Mouse (Mus musculus) olfactory bulb, adult 2 months (tissue): Measurements from ENCODE around the gene Lamb2. TPM values are rescaled to one million over a fixed set of nuclear protein-coding genes. Genes with fewer than 3 reads are reported as not detected.

Experiments
- H3K27ac ChIP-seq: fragments of 200-500 bp; 2 replicates; pipeline ENCODE4 v1.5.1; 2012; ENCODE audit warnings: low read depth, low read length; ENCODE audit not compliant: insufficient read depth
- H3K4me1 ChIP-seq: fragments of 200-500 bp; 2 replicates; pipeline ENCODE4 v1.6.1; 2012; ENCODE audit warnings: low read length; ENCODE audit not compliant: control insufficient read depth, insufficient read depth
- H3K4me3 ChIP-seq: fragments of 200-500 bp; 2 replicates; pipeline ENCODE4 v1.5.1; 2012; ENCODE audit warnings: mild to moderate bottlenecking, low read depth, low read length, moderate library complexity; ENCODE audit not compliant: insufficient read depth
- CTCF ChIP-seq: fragments of 200-500 bp; IDR thresholded peaks from 2 replicates; pipeline ENCODE4 v1.5.1; 2012; ENCODE audit warnings: low read depth, mild to moderate bottlenecking, low read length, moderate library complexity; ENCODE audit not compliant: insufficient read depth
- POLR2A ChIP-seq: fragments of 200-500 bp; IDR thresholded peaks from 2 replicates; pipeline ENCODE4 v1.6.1; 2012; ENCODE audit warnings: mild to moderate bottlenecking, low read depth, low read length, moderate library complexity; ENCODE audit not compliant: insufficient read depth
- WGBS: fragments of 180-500 bp; shearing (Covaris S2); methylation state at CpG from one replicate; pipeline ENCODE4 v1.1.7; 2018; 5-methylcytosine and 5-hydroxymethylcytosine counted together
- polyA plus RNA-seq: library from polyadenylated mRNA; stranded (reverse); fragments of >200 nt; gene quantifications from 2 replicates; pipeline ENCODE4 v1.2.4, GENCODE M21; 2012; ENCODE audit warnings: low replicate concordance; ENCODE audit not compliant: missing spikeins, insufficient read depth, insufficient read length

Lamb2 gene
- polyA plus RNA-seq, 1 experiment: not detected

DNA sequence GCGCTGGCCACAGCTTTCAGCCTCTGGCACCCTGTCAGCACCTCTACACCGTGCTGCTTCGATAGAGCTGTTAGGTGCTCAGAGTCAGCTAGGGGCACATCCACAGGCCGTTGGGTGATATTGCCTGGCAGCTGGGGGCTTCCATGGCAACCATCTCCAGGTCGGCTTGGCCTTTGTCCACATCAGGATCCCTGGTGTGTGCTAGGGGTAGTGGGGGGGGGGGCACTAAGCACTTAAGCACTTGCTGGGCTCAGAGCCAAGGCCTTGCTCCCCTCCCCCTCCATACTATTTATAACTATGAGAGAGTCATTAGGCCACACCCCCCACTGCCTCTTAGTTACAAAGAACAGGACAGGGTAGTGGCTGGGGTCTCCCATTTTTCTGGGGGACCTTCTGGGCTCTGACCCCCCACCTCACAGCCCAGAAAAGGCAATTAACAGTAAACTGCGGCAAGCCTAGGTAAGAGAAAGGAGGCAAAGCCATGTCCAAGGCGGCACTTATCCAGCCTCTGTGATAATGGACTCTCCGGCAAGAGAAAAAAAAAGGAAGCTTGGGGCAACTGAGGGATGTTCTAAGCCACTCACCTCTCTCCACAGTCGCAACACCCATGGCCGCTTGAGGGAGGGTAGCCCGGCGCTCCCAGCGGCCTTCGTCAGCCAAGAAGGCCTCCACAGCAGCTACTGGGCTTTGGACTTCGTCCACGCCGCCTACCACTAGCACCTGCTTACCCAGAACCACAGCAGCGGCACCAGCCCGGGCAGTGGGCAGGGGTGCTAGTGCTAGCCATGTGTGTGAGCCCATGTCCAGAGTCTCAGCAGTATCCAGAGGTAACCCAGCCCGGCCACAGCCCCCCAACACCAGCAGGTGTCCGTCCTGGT lies 29.0 kb upstream of the Lamb2 start:
- peaks cover 38% of the 10 kb centered on the region for H3K4me1 ChIP-seq
- TF ChIP-seq POLR2A (no peak), CTCF (no peak)
- peak overlapping the region; percentile 38 for H3K4me3 ChIP-seq
- 29% methylated on average over 21 of the region's 21 CpGs for WGBS
- H3K27ac ChIP-seq: peak overlapping the region; percentile 97

DNA sequence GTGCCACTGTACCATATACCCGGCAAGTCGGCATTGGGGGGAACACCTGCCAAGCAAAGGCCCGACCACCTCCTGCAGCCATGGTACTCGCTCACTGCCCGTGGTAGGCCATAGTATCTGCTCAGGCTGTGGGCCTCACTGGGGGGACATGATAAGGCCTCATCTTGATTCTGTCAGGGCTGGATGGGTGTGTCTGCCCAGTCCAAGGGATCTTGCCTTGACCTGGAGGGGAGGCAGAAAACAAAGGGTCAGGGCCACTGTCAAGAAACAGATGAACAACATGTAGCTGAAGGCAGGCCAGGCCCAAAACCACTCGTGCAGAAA lies 28.4 kb upstream of the Lamb2 start:
- Histone ChIP-seq H3K4me1 (peaks cover 38% of the 10 kb centered on the region), H3K4me3 (peak overlapping the region; percentile 38), H3K27ac (peak overlapping the region; percentile 97)
- 64% methylated on average over 6 of the region's 6 CpGs for WGBS
- TF ChIP-seq POLR2A (no peak), CTCF (no peak)

DNA sequence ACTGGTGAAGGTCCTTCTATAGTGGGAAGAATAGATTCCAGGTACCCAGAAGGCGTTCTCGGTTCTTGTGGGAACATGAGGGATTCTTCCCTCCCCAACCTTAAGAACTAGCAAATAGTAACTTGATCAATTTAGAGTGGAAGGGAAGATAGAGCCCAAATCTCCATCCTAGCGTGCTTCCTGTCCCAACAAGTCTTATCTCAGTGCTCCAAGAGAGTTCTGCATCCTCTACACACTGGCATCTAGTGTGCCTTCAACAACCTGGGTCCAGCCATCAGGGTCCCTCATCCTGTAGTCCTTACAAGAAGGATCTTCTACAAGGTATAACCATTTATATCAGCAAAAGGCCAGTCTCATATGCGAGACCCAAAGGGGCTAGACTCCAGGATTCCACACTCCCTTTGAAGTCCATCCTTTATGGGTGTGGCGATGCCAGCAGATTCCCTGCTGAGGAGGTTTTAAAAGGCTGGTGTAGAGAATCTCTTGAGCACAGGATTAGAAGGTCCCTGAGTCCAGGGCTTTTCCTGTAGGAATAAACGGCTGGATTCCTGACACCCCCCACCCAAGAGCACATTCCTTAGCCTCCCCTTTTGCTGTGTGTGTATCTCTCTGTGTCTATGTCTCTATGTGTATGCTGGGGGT lies 27.9 kb upstream of the Lamb2 start:
- 35% methylated on average over 6 of the region's 6 CpGs for WGBS
- no peak for TF ChIP-seq POLR2A
- TF ChIP-seq CTCF: no peak
- Histone ChIP-seq H3K4me1 (peaks cover 38% of the 10 kb centered on the region), H3K4me3 (peak overlapping the region; percentile 70), H3K27ac (peak overlapping the region; percentile 93)

DNA sequence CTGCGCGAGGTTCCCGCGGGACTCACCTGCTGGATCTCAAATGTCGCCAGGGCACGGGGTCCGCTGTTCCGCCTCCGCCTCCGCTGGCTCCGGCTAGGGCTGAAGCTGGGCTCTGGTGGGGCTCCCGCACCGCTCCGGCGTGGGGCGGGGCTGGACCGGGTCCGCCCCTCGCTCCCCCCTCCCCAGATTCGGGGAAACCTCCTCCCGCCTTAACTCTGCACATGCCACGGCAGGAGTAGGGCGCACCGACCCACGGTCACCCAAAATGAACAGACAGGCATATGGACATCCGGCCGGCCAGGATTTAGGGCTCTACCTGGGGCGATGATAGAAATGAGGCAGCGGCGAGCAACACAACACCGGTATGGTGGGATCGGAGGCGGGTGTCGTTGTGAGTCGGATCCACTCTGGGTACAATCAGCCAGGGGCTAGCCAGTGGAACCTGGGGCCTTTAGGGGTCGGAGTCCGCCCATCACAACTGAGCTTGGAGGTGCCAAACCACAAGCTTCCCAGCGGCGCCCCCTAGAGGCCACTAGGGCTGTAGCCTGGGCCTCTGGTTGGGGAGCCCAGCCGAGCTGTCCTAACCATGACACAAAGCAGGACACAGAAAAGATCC lies 27.1 kb upstream of the Lamb2 start:
- Histone ChIP-seq H3K27ac (peak overlapping the region; percentile 93), H3K4me3 (peak overlapping the region; percentile 70), H3K4me1 (peaks cover 38% of the 10 kb centered on the region)
- WGBS: under 1% methylated on average over 40 of the region's 40 CpGs
- no peak for TF ChIP-seq POLR2A
- peak; percentile 91 for TF ChIP-seq CTCF

DNA sequence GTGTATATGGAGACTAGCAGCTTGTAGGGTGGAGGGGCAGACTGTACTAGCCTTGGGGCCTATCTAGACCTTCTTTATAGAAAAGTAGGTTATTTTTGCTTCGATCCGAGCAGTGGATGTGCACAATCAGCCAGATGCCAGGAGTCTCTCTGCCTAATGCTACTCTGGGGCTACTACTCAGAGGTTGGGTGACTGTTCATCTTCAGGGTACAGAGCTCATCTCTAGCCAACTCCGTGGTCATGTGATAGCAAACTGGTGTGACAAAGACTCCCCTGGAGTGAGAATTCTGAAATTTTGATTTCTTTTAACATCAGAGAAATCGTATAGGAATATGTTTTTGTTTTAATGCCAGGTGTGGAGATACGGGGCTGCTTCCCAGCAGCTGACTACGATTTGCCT lies 26.6 kb upstream of the Lamb2 start:
- Histone ChIP-seq H3K27ac (peak overlapping the region; percentile 93), H3K4me3 (peak overlapping the region; percentile 70), H3K4me1 (peaks cover 38% of the 10 kb centered on the region)
- TF ChIP-seq POLR2A (no peak), CTCF (no peak; the same call in 1 of the 2 replicates)
- 15% methylated on average over 6 of the region's 6 CpGs for WGBS

DNA sequence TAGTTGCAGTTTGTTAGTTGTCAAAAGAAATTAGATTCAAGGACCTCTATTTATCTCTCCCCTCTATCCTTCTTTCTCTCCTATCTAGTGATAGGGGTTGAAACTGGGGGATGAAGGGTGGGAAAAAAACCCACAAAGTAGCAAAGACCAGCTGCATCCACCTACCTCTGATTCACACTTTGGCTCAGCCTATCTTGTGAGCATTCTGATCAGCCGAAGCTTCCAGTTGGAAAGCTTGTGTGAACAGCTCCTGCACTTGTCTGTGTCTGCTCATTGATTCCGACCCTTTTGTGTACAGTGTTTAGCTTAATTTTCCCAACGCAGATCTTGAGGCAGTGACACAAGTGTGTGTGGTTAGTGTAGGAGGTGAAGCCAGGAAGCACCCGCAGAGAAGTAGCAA lies 26.1 kb upstream of the Lamb2 start:
- Histone ChIP-seq H3K27ac (peak overlapping the region; percentile 93), H3K4me1 (peaks cover 34% of the 10 kb centered on the region), H3K4me3 (no peak overlapping the region)
- 15% methylated on average over 4 of the region's 4 CpGs for WGBS
- TF ChIP-seq CTCF (no peak), POLR2A (no peak)

DNA sequence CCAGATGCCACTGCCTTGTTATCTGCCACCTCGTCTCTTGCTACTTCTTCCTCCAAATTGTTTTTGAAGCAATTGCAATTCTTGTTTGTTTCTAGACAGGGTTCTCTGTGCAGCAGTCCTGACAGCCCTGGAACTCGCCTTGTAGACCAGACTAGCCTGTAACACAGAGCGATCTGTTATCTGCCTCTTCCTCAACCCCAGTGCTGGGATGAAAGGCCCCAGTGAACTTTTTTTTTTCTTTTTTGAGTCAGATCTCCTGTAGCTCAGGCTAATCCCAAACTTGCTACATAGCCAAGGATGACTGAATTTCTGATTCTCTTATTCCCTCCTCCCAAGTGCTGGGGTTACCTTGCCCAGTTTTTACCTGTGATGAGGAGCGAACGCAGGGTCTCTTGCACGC lies 25.1 kb upstream of the Lamb2 start:
- no peak for TF ChIP-seq POLR2A
- TF ChIP-seq CTCF: no peak
- H3K27ac ChIP-seq: 0 out of 2 replicates have a peak overlapping the region, but pooled peaks have one; percentile 93

DNA sequence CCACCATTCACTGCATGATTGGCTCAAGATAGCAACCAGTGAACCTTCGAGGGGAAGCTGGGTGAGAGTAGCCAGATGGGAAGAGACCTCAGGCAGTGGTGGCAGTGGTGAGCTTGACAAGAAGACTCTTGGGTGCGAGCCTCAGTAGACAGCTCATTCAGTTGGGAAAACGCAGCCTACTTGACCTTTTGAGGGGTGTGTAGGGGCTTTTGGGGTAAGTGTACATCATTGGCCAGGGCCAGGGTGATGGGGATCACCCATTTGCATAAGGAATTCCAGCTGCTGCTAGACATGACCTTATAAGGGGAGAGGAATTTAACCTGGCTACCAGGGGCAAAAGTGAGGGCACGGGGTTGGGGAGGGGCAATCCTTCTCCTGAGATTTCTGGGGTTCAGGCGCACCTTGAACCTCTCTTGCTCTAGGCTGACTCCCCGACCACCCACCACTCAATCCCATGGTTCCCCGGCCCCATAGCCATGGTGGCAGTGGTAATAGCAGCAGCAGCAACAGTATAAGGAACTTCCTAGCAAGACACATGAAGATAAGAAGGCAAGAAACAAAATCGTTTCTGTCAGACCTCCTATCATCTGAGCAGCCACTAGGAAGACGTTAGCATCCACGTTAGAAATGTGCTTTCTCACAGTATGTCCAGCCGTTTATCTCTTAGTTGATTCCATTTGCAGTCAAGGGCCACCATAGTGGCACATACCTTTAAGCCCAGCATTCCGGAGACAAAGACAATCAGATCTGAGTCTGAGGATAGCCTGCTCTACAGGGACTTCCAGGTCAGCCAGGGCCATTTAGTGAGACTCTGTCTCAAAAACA lies 23.6 kb upstream of the Lamb2 start:
- Histone ChIP-seq H3K4me3 (no peak overlapping the region), H3K27ac (no peak overlapping the region), H3K4me1 (peaks cover 9% of the 10 kb centered on the region)
- 86% methylated on average over 12 of the region's 12 CpGs for WGBS
- TF ChIP-seq CTCF (no peak), POLR2A (no peak)

More for the DNA sequence above, 25.1 kb upstream of the Lamb2 start:
- H3K4me3 ChIP-seq: no peak overlapping the region
- WGBS: 87% methylated on average over 6 of the region's 6 CpGs
- peaks cover 24% of the 10 kb centered on the region for H3K4me1 ChIP-seq
